Mouse (Mus musculus) natural killer cell, adult 2 months (primary cell): Measurements from ENCODE around the gene Gpc6.

ENCODE experiments used
- DNase-seq, 2 experiments: peaks; one replicate each; pipeline ENCODE4 v3.0.0; 2022; ENCODE audit warnings: low spot score in 2 of 2

Gene Gpc6

GRCm38 (mm10) chr14:117852266-117852665 is 927.2 kb downstream of the Gpc6 start:
- no peak for DNase-seq

GRCm38 (mm10) chr14:117852842-117853241 is 927.7 kb downstream of the Gpc6 start:
- no peak for DNase-seq

GRCm38 (mm10) chr14:117854498-117854897 is 929.4 kb downstream of the Gpc6 start:
- no peak for DNase-seq

- no peak for DNase-seq
Measured at GRCm38 (mm10) chr14:117871268-117871667, 946.2 kb downstream of the Gpc6 start.

GRCm38 (mm10) chr14:117879313-117879712 is 954.2 kb downstream of the Gpc6 start:
- no peak for DNase-seq

GRCm38 (mm10) chr14:117881112-117881511 is 956.0 kb downstream of the Gpc6 start:
- no peak for DNase-seq

GRCm38 (mm10) chr14:117882222-117882621 is 957.1 kb downstream of the Gpc6 start:
- no peak for DNase-seq

GRCm38 (mm10) chr14:117889653-117890052 is 964.5 kb downstream of the Gpc6 start:
- no peak for DNase-seq

- DNase-seq: no peak
Measured at GRCm38 (mm10) chr14:117891426-117891825, 966.3 kb downstream of the Gpc6 start.

- no peak for DNase-seq
Measured at GRCm38 (mm10) chr14:117892026-117892425, 966.9 kb downstream of the Gpc6 start.

- no peak for DNase-seq
Measured at GRCm38 (mm10) chr14:117894869-117895538, 969.9 kb downstream of the Gpc6 start.

GRCm38 (mm10) chr14:117895539-117895912 is 970.4 kb downstream of the Gpc6 start:
- DNase-seq: no peak

- DNase-seq: no peak
Measured at GRCm38 (mm10) chr14:117904300-117904699, 979.2 kb downstream of the Gpc6 start.

GRCm38 (mm10) chr14:117905701-117906100 is 980.6 kb downstream of the Gpc6 start:
- DNase-seq: no peak

GRCm38 (mm10) chr14:117906361-117906760 is 981.2 kb downstream of the Gpc6 start:
- DNase-seq: no peak

- no peak for DNase-seq
Measured at GRCm38 (mm10) chr14:117908231-117908920, 983.3 kb downstream of the Gpc6 start.

GRCm38 (mm10) chr14:117909046-117909445 is 983.9 kb downstream of the Gpc6 start:
- no peak for DNase-seq

- DNase-seq: no peak
Measured at GRCm38 (mm10) chr14:117910323-117910722, 985.2 kb downstream of the Gpc6 start.

- DNase-seq: no peak
Measured at GRCm38 (mm10) chr14:117912624-117913270, 987.6 kb downstream of the Gpc6 start.

GRCm38 (mm10) chr14:117916577-117916976 is 991.5 kb downstream of the Gpc6 start:
- DNase-seq: no peak

- DNase-seq: no peak
Measured at GRCm38 (mm10) chr14:117918724-117919123, 993.6 kb downstream of the Gpc6 start.

- DNase-seq: no peak
Measured at GRCm38 (mm10) chr14:117919612-117920011, 994.5 kb downstream of the Gpc6 start.
